Mouse (Mus musculus): ENCODE measurements around the gene Cldn5.

DNA sequence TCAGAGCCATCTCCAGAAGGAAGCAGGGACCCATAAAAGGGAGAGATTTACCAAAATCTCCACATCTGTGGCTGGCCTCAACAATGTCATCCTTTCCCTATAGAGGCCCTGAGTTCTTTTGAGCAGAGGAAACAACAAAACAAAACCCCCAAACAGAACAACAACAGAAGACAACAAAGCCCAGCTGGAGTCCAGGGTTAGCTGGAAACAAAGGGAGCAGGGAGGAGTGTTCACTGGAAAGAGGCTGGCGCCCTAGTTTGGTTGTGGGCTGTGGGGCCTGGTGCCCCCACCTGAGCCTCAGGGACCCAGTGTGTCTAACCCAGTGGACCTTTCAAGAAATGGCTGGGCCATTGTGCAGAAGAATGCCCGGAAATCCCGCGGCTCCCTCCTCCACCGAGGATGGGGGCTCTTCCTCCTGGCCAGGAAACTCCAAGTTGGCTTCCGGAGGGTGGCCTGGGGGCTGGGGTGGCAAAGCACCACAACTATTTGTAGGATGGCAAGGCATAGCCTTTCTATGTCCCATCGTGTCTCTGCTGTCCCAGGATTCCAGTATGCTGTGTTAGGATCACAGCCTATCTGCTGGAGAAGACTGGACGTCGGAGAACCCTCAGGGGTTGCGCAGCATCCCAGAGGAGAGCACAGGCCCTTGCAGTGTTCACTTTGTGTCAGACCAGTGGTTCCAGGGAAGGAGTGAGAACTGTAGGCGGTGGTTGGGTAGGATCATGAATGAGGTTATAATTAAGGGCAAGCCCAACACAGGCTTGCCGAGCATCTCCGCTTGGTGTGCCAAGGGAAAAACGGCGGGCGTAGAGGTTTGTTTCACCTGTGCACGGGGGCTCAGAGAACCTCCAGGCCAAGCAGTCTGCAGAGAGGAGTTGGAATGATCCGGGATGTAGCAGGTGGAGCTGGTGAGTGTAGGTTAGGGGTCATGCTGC, 759 bp upstream of the Cldn5 start:
- TF ChIP-seq POLR2A (IDR thresholded peaks at IDR 0.05; ENCODE audit: low read depth, low read length) = no peak
- no peak for TF ChIP-seq CTCF (IDR thresholded peaks at IDR 0.05; ENCODE audit: borderline replicate concordance, insufficient read depth, low read length)
